Mouse (Mus musculus): Measurements from ENCODE around the gene Nat8f2.

DNA sequence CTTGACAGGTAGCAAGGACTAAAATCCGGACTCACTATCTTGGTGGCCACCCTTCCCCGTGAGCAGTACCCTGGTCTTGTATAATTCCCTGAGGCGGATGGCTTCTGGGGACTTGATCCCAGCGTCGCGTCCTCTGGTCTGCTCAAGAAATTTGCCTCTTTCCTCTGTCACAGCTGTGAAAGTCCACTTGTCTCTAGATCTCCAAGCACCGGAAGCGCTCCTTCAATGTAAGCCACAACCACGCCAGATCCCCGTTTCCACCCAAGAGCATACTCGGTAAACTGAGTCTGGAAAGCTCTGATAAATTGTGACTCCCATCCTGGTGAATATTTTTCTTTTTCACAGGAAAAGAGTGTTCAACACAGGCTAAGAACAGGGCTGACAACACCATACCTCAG lies 46.2 kb upstream of the Nat8f2 start:
- no peak for TF ChIP-seq CTCF (IDR thresholded peaks at IDR 0.05 in 2 of 3, conservative IDR thresholded peaks at IDR 0.05 in 1 of 3; ENCODE audit: control insufficient read depth in 1 of 3, insufficient read depth in 1 of 3, low read depth in 2 of 3, low read length in 3 of 3, poor library complexity in 1 of 3, severe bottlenecking in 1 of 3)
- no peak for TF ChIP-seq POLR2A (IDR thresholded peaks at IDR 0.05; ENCODE audit: control insufficient read depth in 1 of 2, insufficient read depth in 1 of 2, low read depth in 1 of 2, low read length in 2 of 2, poor library complexity in 1 of 2)
- no peak for TF ChIP-seq GATA1 (IDR thresholded peaks at IDR 0.05; ENCODE audit: low read depth, low read length)
- TF ChIP-seq GABPA (IDR thresholded peaks at IDR 0.05; ENCODE audit: low read depth, low read length) = no peak
- TF ChIP-seq MAFK (IDR thresholded peaks at IDR 0.05; ENCODE audit: borderline replicate concordance, low read depth, low read length) = no peak
- TF ChIP-seq MYC (IDR thresholded peaks at IDR 0.05; ENCODE audit: low read depth, low read length) = no peak
- TF ChIP-seq CHD2 (IDR thresholded peaks at IDR 0.05; ENCODE audit: low read length) = no peak
